Mouse (Mus musculus) urinary bladder, postnatal 4 days (tissue): ENCODE data around the gene Zcwpw1.
A peak's percentile ranks its signal among the peaks of the same experiment; 100 is the strongest.

Experiments
- DNase-seq, 2 experiments: peaks; one replicate each; pipeline ENCODE4 v3.0.0; 2021 to 2022; ENCODE audit warnings: low spot score in 2 of 2

Gene Zcwpw1

DNA sequence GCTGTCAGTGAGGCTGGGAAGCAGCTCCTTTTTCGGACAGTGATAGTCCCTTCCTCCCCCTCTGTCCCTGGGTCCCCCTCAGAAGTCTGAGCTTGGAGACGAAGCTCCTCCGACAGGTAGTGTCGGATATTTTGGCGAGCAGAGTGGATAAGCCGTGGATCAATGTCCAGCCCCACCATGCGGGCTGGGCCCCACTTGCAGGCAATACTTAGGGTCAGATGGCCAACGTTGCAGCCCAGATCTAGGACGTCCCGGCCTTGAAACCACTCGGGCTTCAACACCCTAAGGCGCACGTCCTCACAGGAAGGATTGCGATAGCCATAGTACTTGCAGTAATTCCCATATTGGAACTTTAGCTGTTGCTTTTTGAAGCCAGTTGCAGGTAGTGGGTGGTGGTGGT, 3.1 kb upstream of the Zcwpw1 start:
- no peak for DNase-seq

DNA sequence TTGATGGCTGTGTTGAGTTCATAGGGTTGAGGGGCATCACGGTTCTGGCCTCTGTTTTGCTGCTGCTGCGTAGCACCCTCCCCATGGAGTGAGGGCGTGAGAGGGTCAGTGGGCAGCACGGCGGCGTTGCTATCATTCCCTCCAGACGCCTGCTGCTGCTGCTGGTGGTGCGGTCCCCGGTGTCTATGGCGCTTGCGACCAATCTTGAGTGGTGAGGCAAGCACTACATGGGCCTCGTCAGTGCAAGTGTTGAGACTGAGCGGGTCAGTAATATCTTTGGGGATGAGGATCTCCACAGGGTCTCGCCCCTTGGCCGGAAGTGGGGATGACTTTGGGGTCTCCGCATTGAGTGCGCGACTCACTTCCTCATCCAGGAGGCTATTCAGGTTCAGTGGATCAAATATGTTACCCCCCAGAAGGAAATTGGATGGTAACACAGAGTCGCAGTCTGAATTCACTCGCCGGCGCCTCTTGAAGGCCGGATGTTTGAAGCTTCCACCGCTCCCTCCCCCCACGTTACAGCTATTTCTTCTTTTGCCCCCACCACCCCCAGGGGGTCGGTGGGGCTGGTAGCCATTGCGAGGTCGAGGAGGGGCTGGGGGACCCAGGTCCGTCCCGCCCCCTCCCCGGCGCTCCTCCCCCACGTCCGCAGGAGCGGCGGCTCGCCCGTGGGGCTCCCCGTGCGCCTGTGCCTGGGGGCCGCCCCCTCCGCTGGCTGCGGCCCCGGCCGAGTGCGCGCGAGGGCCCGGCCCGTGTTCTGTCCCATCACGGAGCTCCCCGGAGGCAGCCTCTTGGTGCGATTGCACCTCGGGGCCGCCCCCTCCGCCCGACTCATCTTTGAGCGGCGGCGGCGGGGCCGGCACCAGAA, 2.2 kb upstream of the Zcwpw1 start:
- DNase-seq: no peak

DNA sequence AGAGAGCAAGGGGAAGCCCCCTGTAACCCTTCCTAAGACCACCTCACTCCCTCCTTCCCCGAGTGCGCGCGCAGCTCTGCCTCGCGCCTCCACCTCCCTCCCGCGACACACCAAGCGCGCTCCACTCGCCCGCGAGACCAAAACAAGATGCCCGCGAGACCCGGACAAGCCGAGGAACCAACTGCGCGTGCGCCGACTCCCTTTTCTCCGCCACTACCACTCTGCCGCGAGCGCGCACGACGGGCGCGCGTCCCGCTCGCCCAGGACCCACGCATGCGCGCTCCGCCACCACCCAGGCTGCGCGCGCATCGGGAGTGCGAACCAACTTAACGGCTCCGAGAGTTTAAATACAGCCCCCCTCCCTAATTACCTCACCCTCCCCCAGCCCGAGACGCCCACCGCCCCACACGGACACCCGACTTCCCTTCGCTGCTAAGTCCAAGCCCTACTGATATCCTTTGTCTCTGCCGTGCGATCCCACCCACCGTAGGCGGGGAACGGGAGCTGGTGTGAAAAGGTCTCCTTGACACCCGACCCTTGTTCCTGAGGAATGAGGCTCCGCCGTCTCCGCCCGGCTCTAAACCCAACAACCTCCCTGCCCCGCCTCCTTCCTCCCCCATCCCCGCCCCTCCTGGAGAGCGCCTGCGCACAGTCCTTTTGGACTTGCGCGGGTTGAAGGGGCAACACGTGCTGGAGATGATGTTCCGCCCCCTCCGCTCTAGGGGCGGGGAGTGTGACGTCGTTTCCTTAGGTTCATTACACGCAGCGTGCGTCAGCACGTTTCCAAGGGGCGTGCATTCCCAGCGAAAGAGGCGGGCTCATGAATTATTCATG, 1.3 kb upstream of the Zcwpw1 start:
- DNase-seq: peak; percentile 99

DNA sequence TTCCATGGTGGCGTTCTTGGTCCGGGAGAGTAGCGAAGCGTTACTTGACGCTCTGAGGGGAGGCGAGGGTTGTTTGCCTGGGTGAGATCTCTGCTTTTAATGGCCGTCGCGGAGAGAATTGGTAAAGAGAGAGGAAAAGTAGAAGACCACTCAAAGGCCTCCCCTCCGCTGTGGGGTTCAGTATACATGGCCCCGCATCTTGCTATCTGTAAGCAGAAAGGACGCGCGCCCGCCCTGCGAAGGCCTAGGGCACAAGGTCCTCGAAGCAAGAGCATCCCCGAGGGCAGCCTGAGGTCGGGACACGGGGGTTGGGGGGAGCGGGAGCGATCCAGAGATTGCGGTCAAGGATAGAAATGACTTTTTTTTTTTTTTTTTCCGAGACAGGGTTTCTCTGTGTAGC, 573 bp downstream of the Zcwpw1 start:
- DNase-seq: no peak

DNA sequence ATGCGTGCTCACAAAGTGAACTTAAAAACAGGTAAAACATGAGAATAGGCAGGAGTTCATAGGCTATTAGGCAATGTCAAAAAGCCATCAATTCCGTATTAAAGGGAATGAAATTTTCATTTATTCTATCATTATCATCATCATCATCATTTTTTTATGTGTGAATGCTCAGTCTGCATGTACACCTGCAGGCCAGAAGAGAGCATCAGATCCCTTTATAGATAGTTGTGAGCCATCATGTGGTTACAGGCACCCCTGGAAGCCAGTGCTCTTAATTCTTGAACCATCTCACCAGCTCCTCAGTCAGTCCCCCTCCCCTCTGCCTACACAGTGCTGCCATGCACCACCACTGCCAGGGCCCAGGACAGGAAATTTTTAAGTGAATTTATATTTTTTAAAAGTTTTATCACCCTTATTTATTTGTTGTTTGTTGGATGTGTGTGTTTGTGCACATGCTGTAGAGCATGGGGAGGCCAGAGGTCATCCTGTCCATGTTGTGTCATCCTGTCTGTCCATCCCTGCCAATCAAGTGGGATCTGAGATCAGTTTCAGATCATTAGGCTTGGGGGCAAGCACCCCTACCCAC, 1.4 kb downstream of the Zcwpw1 start:
- DNase-seq: no peak

DNA sequence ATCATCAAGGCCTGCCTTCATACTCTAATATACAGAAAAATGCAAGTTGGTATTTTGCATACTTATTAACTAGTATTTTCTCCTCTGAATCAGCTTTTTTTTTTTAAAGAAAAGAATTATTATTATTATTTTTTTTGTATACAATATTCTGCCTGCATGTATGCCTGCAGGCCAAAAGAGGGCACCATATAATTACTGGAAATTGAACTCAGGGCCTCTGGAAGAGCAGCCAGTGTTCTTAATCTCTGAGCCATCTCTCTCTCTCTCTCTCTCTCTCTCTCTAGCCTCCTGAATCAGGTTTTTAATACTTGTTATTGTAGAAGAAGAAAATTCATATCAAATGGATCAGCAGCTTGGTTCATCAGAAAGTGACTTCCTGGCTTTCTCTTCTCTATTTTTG, 4.0 kb downstream of the Zcwpw1 start:
- DNase-seq: no peak

DNA sequence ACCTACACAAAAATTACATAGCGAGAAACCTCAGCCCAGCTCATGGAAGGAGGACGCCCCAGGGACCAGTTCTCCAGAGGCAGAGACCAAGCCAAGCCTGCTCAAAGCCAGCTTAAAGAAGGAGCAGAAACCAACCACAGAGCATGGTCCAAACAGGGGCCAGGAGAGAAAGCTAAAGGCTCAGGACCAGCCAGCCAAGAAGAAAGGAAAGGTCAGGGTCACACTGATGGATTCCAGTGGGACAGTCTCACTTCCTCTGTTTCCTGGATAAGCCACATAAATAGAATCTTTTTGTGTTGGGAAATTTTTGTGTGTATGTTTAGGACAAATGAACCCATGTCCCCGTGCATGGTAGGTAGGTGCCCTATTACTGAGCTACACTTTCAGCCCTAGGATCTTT, 9.0 kb downstream of the Zcwpw1 start:
- DNase-seq: no peak

DNA sequence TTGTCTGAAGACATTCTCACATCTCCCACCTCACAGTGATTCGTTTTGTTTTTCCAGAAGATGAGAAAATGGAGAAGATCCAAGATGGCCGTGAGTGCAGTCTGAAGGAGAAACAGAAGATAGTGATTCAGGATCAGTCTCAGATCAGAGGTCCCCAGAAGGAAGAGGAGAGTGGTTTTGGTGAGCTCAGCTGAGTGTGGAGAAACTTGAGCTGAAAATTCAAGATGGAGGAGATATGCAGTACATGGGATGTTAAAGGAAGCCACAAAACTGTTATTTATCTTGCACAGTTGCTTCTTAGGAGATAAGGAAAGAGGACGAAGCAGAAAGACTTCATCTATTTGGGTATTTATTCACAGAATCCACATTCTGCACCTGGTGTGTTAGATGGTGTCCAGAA, 13.3 kb downstream of the Zcwpw1 start:
- no peak for DNase-seq

DNA sequence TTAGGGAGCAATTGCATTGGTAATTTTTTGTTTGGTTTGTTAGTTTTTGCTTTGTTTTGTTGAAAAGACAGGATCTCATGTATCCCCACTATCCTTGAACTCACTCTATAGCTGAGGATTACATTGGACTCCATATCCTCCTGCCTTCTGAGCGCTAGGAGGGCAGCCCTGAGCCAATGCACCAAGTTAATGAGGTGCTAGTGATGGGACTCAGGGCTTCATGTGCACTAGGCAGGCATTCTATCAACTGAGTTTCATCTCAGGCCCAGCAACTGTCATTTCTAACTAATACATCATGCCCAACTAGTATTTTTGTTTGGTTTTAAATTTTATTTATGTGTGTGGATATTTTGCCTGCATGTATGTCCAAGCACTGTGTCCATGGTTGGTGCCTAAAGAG, 18.6 kb downstream of the Zcwpw1 start:
- no peak for DNase-seq

DNA sequence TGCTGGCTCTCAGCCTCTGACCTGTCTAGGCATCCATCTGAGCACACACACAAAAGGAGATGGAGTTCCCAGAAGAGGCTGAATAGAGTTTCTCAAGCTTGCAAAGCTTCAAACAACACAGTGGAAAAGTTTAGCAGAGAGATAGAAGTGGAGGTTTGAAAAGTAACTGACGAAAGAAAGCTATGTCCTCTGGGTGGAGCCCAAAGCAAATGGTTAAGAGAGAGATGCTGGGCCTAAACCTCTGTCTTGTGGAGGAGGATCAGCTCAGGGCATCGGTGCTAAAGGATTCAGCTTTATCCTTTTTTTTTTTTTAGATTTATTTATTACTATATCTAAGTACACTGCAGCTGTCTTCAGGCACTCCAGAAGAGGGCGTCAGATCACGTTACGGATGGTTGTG, 20.7 kb downstream of the Zcwpw1 start:
- DNase-seq: peak in 1 of 2 experiments; percentile 6

DNA sequence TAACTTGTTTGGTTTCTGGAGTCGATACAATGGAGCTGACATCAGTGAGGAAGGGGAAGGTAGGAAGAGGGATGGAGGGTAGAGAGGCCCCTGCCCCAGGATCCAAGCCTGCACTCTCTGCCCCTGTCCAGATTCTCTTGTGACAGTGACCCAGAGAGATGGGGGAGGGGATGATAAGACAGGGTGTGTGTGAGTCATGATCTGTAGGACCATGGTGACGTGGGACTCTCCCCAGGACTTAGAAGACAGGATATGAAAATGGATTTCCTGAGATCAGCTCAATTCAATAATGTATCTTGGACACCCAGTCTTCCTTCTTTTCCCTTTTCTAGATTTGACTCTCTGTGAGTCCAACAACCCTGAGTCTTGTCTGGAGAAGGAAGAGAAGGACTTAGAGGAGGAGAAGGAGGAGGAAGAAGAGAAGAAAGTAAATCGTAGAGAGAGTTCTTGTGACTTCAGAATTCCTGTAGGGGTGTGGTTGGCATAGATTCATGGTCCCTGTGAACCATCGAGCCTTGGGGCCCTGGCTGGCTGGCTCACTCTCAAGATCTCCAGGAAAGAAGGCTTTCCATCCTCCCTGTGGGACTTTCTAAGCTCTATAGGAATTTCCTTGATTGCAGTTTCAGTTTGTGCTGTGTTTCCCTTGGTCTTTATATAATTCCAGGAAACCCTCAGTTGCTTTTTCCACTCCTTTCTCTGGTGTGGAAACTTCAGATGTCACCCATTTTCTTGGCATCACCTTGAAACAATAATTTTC, 30.0 kb downstream of the Zcwpw1 start:
- DNase-seq: peak in 1 of 2 experiments; percentile 20

DNA sequence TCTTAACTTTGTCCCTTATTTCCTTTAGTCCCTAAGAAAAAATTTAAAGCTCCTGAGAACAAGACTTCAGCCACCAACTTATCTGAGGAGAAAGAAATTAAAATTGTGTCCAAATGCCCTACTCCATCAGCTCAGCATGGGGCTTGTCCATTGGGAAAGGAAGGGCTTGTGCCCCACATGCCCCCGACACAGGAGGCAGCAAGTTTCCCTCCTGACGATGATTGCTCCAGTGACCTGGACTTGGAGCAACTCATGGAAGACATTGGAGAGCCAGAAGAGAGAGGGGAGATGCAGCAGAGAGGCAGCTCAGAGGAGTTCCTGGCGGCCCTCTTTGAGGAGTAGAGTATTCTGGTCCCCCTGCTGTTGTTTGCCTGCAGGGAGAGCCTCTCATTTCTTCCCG, 34.5 kb downstream of the Zcwpw1 start:
- DNase-seq: no peak

DNA sequence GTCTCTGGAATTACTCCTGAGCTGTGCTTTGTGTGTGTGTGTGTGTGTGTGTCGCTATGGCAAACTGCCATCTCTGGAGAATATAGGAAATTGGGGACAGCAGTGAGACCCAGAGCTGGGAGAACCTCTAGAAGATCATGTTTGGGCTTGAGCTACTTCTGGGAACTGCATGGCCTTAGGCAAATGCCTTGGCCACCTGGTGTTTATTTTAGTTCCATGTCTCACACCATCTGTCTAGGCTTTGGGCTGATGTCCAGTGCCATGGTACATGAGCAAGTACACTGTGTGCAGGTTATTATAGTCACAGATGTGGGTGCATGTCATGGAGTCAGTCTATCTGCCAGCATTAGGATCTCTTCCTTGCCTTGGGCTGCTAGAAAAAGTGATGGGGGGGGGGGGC, 35.0 kb downstream of the Zcwpw1 start:
- peak in 1 of 2 experiments; percentile 13 for DNase-seq

DNA sequence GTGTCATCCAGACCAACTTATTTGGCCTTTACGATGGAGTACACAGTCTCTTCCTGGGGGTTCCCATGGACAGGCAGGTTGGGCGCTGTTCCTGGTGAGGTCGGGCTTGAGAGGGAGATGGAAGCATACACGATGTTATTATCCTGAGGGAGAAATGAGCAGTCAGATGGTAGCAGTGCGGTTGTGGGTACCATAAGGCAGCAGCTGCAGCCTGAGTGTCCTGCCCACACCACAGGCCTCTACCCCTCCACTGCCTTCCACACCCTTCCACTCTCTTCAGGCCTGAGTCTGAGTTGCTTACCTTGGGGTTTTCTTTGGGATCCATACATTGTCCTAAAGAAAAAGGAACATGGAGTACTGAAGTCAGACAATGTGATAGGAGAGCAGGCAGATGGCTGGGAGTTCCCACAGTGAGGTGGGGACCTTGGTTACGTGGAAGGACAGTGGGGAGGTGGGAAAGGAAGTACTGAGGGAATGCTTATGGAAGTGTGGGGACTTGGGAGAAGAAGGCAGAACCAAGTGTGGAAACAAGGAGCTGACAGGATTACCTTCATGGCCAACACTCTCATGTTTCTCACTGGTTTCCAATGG, 36.0 kb downstream of the Zcwpw1 start:
- peak in 1 of 2 experiments; percentile 52 for DNase-seq

DNA sequence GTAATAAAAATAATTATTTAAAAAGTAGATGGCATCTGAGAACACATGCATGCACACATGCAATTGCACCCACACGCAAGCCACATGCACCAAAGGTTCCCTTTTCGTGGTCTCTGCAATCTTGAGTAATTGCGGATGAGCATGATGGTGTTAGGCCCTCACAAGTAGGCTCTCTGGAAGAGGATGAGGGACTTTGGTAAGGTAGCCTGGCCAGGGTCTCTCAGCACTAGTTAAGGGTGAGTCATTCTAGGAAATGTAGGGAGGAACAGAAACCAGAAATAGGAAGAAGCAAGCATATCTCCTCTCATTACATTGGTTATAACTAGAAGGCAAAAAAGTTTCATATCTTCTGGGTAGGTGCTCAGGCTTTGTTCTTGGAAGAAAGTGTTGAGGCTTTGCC, 37.4 kb downstream of the Zcwpw1 start:
- peak in 1 of 2 experiments; percentile 5 for DNase-seq

DNA sequence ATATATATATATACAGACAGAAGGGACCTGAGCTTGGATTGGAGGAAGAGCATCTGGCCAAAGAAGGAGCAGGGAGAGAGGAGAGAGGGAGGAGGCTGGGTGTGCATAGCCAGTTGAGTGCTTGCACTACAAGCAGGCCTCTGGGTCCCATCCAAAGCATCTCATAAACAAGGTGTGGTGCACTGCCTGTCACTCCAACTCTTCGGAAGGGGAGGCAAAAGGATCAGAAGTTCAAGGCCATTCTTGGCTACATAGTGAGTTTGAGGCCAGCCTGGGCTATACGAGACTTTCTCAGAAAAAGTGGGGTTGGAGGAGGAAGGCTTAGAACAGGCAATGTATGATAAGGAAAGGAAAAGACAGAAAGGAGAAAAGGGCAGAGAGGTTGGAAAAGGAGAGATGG, 38.4 kb downstream of the Zcwpw1 start:
- no peak for DNase-seq

DNA sequence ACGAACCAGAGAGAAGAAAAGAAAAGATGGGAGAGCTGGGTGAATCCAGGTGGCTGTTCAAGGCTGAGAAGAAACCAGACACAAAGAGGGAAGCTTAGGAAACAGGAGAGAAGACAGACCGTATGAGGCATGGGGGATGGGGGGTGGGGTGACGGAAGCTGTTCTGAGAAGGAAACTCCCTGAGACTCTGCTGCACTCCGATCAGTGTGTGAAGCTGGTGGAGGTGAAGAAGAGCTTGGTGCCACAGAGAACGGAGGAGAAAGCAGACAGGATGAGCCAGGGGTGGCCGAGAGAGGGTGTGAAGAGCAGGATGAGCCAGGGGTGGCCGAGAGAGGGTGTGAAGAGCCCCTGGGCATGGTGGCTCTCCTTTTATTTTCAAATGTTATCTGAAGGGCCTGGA, 38.8 kb downstream of the Zcwpw1 start:
- DNase-seq: peak in 1 of 2 experiments; percentile 9

DNA sequence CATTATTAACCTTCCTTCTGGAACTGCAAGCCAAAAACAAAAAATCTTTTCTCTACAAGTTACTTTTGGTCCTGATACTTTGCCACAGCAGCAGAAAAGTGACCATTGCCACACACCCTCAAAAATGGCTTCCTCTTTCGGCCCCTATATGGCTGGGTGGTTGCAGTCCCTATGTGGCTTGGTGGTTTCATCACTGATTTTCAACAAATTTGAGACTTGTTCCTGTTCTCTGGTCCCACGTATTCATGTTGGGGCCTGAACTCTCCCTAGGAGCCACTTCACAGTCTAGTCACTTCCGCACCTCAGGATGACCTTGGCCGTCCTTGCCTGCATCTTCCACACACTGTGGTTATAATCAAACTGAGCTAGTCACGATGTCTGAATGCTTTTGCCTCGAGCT, 41.1 kb downstream of the Zcwpw1 start:
- DNase-seq: peak in 1 of 2 experiments; percentile 14

DNA sequence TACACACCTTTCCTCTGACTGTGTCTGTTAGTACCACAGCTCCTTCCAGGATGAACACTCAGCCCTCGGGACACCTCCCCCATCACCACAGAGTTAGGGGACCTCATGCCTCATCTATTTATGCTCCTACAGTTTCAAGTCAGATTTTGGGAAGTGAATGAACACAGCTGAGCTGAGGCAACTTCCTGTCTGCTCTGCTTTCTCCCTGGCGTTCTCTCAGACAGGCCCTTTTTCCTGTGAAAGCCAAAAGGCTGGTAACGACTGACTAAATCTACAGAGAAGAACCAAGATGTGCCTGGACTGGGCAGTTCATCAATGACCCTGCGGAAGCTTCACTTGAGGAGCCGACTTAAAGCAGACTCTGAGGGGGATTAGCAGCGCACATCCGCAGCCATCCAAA, 42.6 kb downstream of the Zcwpw1 start:
- DNase-seq: no peak

DNA sequence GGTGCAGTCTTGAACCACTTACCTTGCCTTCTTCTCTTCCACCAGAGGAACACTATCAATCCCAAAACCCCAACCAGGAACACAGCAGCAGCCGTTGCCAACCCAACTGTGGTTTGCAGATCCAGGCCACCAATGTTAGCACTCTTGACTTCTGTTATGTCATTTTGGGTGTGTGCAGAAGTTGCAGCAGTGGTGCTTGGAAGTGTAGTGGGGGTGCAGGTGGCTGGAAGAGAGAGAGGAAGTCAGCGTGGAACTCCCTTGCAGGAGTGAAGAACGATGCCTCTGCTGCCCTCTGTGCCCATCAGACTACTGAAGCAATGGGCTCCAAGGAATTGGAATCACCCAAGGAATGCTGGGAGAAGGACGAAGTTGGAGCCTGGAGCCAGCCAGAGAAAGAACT, 43.5 kb downstream of the Zcwpw1 start:
- no peak for DNase-seq

DNA sequence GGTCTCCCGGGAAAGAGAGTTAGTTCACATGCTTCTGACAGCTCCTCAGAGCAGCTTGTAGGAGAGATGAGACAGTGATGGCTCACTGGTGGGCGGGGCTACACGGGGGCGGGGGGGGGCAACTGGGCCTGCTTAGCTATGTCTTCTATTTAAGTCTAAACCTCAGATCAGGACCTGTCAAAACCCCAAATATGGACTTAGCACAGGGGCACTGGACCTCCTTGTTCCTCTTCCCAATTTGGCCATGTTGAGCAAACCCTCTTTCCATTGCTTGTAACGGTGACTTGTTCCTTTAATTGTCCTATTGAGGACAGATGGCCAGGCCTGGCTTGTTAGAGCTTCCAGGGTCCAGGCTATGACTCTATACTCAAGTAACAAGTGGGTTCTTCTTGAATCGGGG, 43.9 kb downstream of the Zcwpw1 start:
- DNase-seq: no peak
